Mouse (Mus musculus): Measurements from ENCODE around the gene Anxa6.

DNA sequence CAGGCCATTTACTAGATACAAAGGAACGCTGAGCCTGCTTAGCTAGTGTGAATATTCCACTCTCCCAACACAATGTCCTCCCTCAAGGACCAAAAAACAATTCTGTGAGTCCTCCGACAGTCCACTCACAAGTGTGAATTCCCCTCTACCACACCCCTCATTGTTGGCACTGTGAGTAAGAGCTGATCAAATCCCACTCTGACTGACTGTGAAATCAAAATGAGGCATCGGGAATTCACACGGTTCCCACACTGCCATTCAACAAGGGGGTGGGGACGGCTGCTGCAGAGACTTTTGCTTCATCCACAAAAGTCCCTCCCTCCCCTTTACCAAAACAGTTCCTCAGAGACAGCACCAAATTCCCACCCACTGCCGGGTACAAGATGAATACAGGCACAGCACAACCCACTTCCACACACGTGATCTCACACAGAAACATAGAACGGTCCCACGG is 79.2 kb downstream of the Anxa6 start:
- TF ChIP-seq POLR2A (IDR thresholded peaks at IDR 0.05; ENCODE audit: extremely low read depth, insufficient read depth, low read length): no peak
- no peak for TF ChIP-seq CTCF (IDR thresholded peaks at IDR 0.05; ENCODE audit: extremely low read depth, insufficient read depth, low read length)
